Mouse (Mus musculus) thymus, postnatal 4 days (tissue): Measurements from ENCODE around the gene Ifnl3.

Source experiments
- DNase-seq: peaks from one replicate; pipeline ENCODE4 v3.0.0; 2021

The Ifnl3 gene

DNA sequence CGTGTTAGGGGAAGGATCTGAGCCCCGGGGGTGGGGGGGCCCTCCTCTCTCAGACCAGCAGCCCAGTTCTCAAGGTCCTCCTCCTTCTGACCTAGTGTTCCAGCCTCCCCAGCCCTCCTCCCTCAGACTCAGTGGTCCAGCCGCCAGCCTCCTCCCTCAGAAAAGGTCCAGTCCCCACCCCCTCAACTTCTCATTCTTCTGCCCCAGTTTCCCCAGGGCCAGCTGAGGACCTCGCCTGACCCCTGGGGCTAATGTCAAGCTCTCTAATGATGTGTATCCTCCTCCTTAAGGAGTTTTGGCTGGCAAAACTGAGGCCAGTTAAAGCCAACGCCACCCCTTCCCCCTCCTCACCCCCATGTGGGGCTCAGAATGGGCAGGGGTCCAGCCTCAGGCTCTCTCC lies 24.5 kb downstream of the Ifnl3 start, which contains the start of gene Nccrp1:
Gene Nccrp1, minus strand, starts transcription at position 101 of the 400 bp plus-strand sequence.
- DNase-seq = no peak

DNA sequence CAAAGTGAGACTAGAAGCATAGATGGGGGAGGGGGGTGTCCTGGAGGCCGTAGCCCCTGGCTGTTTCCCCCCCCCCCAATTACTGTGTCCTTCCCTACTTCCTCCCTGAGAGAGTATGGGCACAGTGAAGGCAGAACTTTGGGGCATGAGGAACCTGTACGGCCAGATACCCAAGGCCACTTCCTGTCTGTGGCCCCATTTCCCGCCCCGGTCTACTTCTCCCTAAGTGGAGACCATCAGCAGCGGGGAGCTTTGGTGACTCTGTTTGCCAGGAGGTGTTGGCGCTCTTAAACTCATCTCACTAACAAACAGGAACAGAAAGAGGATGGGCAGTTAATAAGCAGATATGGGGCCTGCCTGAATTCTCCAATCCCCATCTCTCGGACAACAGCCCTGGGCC lies 25.0 kb downstream of the Ifnl3 start:
- DNase-seq = no peak

DNA sequence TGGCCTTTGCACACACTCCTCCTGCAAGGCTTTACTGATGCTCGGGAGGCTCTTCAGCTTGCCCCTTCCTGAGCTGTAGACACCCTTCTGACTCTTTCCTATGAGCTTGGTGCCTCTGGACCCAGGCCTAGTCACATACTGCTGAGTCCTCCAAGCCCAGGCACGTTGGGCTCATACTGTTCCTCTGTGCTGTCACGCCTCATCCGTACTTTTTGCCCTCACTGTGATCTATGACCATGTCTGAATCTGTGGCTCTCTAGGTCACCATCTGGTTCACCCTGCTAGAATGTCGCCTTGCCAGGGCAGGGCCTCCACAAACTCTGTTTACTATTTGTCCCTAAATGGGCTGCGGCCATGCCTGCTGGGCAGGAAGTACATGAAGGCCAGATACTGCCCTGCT lies 30.4 kb downstream of the Ifnl3 start:
- no peak for DNase-seq

DNA sequence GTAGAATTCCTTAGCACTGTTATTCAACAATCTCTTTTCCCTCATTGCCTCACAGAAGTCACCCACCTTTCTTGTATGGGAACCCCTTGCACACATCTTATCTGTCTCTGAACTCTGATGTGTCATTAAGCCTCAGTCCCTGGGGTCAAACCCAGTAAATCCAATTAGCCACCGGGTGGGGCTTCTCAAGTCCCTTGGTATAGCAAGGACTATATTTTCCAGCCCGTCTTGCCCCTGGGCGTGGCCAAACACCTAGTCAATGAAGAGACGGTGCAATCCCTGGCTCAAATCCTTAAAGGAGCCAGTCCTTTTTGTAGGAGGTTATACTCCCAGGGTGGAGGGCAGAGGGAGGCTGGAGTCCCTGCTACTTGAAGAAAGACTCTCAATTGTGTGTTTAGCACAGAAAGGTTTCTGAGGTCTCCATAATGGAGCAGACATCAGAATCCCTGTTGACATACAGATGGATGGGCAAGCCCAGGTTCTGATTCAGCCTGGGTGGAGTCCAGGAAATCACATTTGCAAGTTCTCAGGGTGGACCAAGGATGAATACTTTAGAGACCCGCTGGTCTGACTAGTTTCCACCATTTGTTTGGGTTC lies 33.4 kb downstream of the Ifnl3 start:
- DNase-seq = peak; percentile 33

DNA sequence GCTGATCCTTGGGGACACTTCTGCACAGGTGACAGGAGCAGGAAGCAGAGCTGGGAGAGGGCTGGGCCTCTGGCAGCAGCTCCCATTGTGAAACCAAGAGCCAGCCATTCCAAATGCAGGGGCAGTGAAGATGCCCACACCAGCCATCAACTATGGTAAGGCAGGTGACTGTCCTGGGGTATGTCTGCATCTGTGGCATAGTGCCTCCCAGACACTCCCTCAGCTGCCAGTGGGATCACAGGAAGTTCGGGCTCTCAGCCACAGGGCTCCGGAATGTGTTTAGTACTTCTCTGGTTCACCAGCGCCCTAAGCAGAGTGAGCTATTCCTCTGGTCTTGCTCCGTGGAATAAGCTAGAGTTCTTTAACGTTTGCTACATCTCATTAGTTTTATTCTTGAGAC lies 34.4 kb downstream of the Ifnl3 start:
- DNase-seq = peak; percentile 45

DNA sequence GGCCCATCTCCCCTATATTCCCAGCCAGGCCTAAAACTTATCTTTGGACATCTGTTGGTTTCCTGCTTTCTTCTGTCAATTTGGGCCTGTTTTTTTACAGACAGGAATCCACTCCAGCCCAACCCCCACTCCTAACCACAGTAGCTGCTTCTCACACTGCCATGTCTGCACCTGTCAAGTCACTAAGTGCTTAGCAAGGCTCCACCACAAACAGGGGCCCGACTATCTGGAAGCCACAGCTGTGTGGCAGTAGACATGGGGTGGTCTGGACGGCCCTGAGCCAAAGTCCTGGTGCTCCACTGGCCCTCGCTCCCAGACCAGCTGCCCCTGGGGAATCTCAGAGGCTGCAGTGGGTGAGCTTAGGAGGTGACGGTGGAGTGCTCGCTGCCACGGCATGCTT lies 35.1 kb downstream of the Ifnl3 start:
- DNase-seq = peak; percentile 90

DNA sequence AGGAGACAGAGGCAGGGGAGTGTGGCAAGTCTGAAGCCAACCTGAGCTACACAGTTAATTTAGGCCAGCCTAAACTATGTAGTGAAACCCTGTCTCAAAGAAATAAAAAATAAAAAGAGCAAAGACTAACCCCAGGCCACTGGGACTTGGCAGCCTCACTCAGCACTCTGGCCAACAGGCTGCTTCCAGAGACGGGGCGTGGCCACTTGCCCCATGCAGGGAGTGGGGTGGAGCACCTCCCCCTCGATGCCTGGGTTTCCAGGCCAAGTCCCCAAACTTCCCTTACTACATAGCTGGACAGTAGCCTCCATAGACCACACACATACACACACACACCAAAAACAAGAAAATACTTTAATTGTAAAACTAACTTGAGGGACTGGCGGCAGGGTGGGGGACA lies 35.9 kb downstream of the Ifnl3 start:
- DNase-seq = peak; percentile 60

DNA sequence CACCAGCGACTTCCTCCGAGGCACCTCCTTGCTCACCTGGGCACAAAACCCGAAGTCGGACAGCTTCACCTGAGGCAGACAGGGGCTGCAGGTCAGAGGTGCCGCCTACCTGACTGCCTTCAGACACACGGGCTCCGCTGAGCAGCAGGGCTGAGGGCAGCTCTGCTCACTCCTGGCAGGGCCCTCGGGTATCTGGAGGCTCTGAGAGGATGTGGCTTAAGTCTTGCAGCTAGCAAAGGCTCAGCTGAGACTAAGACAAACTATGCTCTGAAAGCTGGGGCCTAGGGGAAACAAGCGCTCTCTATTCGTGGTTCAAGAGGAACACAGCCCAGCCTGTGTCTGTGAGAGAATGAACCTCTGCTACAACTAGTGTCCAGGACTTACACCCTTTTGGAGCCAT lies 38.2 kb downstream of the Ifnl3 start:
- peak; percentile 72 for DNase-seq

DNA sequence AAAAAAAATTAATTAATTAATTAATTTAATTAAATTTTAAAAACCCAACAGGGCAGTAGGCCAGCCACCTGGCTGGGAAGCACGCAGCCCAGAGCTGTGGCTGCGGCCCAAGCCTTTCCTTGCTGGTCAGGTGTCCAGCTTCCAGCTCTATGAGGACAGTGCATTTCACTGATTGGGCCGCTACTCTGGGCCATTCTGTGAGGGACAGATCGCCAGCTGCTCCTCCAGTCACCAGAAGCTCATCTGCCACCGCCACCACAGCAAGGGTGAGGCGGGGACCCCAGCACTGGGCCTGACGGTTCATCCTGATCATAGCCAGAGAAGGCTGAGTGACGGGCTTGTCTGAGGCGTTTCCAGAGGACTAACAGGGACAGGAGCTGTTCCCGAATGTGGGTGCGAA lies 39.3 kb downstream of the Ifnl3 start:
- DNase-seq = no peak

DNA sequence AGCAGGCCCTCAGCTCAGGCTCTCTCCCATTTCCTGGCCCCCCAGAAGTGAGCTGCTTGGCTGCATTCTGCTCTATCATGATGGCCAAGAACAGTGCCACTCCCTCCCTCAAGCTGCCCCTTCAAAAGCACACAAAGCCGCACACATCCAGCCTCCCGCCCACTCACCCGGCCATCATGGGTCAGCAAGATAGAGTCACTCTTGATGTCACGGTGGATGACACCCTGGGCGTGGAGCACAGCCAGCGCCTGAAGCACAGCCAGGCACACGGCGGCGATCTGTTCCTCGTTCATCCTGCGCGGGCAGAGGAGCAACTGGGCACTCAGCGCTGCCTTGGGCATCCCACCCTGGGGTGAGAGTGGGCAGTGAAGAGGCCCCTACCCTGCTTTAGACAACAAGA lies 39.7 kb downstream of the Ifnl3 start:
- no peak for DNase-seq

DNA sequence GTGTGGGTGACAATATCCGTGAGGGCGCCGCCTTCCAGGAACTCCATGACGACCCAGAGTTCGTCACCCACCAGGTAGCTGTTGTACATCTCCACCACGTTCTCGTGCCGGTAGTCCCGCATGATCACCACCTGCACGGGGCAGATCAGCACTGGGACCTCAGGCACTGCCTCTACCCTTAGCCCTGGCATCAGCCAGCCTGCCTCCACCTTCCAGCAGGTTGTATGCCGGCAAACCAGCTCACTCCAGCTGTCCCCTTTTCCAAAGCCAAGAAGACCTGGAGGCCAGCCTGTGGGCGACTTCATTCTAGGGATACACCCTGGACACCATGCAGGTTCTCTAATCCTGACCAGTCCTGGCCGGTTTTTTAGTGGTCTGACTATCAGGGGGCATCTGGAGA lies 40.3 kb downstream of the Ifnl3 start:
- DNase-seq = no peak

DNA sequence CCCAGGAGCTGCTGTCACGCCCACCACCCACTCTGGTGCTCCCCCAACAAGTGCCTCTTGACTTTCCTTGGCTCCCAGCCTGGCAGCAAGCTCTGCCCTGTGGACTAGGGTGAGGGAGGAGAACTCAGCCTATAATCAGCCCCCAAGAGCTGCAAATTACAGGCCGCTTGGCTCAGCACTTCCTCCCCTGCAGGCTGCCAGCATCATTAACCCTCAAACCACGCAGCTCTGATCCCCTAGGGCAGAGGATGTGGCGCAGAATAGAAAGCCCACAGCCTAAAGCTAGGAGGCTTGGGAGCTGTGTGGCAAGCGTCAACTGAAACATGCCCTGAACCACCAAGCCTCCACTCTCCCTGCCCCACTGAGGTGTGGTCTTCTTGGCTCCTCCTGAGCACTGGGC lies 42.8 kb downstream of the Ifnl3 start:
- peak; percentile 63 for DNase-seq

DNA sequence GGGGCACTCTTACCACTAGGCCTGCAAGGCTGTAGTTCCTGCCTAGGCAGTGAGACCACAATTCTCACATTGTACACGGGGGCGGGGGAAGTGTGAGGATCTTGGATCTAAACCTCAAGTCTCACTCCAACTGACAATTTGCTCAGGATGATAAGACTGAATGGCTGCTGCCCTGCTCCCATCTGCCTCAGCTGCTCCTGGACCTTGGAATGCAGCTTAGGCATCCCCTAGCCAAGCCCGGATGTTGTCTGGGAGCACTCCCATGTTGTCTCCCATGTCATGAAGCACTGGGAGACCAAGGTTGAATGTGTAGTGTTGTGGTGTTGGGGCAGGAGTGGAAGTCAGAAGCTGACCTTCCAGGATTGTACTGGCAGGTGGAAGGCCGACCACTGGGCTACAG lies 44.9 kb downstream of the Ifnl3 start:
- DNase-seq = no peak

DNA sequence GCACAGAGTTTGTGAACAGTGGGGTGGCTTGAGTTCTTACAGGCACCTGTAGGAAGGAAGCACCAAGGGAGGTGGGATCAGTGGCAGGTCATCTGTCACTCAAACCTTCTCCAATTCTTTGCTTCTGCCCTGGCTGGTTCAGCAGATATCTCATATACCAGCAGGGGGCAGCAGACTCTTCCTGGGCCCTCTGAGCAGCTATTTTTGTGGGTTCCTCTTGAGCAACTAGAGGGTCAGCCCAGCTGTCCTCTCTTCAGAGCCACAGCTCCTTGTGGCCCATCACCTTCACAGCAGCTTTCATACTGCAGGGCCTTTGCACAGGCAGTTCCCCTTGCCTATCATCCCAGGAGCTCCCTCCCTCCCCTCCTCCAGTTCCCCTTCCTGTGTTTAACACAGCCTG lies 45.6 kb downstream of the Ifnl3 start:
- DNase-seq = peak; percentile 80

DNA sequence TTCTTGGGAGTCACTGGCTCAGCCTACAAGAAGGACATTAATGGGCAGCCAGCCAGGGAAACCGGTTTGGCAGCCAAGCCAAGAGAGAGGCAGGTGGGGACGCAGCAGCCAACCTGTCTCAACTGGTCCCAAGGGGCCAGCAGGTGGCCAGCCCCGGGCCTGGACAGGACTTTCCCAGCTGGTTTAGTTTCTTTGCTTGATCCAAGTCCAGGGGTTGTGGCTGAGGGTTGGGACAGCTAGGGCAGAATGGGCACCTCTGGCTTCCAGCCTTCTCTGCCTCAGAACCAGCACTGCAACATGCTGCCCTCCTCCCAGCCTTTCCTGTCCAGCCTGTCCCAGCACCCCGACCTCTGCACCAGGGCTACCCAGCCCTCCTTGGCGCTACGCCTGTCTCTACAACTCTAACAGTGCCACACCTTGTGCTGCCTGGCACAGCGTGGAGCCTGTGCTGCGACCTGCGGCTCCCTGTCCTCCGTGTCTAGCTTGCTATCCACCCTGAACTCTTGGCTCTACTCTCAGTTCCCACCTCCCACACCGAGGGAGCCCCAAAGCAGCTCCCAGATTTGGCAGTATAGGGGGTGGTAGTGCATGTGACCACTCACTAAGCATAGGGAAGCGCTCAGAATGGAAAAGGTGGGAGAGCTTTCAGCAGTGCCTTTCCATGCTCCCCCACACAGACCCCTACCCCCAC lies 47.8 kb downstream of the Ifnl3 start:
- no peak for DNase-seq

DNA sequence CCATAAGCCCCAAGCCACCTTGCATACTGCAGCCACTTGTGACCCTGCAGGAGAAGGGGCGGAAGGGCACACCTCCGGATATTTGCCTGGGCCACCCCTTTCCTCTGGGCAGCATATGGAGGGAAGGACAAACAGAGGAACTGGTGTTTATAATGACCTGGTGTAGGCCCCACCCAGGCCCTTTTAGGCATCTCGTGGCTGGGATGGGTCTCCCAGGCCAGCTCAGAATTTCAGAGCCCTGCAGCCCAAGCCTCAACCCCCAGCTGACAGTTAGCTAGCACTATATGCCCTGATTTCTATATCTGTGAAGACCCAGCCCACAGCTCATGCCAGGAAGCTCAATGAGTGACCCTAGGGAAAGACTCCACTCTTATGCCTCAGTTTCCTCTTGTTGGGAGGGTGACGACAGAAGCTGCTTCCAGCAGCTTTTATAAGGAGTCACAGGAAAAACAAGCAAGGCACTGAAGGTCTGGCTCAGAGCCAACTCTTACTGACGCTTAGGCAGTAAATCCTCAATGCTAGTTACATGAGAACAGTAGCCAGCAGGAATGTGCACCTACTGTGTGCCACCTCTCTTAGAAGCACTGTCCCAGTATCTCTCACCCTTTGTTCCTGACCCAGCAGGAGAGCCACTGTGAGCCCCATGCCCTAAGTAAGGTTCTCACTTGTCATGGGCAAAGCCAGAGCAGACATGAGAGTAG lies 48.5 kb downstream of the Ifnl3 start:
- DNase-seq = no peak

DNA sequence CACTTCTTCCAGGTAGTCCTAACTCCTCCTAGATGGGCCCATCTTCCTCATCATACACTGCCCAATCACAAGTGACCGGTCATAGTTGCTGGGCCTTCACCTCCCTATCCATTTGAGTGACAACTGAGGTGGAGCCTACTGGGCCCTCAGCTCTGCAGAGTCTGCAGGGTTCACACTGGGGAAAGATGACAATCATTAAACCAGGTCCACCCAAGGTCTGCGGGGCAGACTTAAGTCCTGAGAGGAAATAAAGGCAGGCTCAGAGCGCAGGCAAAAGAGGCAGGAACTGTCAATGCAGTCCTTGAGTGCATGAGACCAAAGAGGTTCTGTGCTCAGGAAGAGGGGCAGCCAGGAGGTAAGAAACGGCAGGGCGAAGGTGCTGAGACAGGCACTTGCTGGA lies 50.1 kb downstream of the Ifnl3 start:
- DNase-seq = no peak

DNA sequence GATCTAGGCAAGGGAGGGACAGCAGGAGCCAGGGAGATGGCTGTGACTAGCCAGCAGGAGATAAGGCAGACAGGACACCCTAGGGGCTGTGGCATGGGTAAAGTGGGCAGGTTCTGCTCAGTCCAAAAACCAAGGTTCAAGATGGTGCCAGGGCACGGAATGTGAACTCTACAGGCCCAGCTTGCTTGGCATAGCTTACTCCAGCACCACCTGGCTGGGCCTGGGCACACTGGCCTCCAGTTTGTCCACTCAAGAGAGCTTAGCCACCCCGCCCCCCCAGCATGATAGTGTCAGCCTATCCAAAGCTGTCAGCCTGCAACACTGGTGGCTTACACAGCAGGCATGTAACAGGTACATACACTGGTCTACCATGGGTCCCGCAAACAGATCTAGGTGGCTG lies 50.6 kb downstream of the Ifnl3 start:
- DNase-seq = no peak
